Mouse (Mus musculus) embryonic fibroblast, embryonic 13.5 days (primary cell): ENCODE results near the gene Mov10. TPM values are rescaled to one million over a fixed set of nuclear protein-coding genes. Genes with fewer than 3 reads are reported as not detected.
A peak's percentile ranks its signal among the peaks of the same experiment; 100 is the strongest.
"Not testable (repeated sequence)": the region's sequence is repeated elsewhere in the genome, so short reads cannot be mapped to it uniquely, and the experiment has no call there.

Source experiments
- H3K27ac ChIP-seq: 2 replicates; pipeline ENCODE4 v1.5.1; 2012; ENCODE audit warnings: low read length, control low read depth, inconsistent platforms; ENCODE audit not compliant: insufficient read depth
- H3K4me1 ChIP-seq: 2 replicates; pipeline ENCODE4 v1.6.1; 2011; ENCODE audit warnings: low read length; ENCODE audit not compliant: control insufficient read depth, insufficient read depth
- H3K4me3 ChIP-seq: 2 replicates; pipeline ENCODE4 v1.5.1; 2011; ENCODE audit warnings: mild to moderate bottlenecking, control low read depth, low read length; ENCODE audit not compliant: insufficient read depth
- CTCF ChIP-seq: IDR thresholded peaks from 2 replicates; pipeline ENCODE4 v1.5.1; 2011; ENCODE audit warnings: mild to moderate bottlenecking, control low read depth, low read length, moderate library complexity, borderline replicate concordance; ENCODE audit not compliant: insufficient read depth
- POLR2A ChIP-seq: IDR thresholded peaks from 2 replicates; pipeline ENCODE4 v1.6.1; 2011; ENCODE audit warnings: low read depth, mild to moderate bottlenecking, control low read depth, low read length, moderate library complexity
- polyA plus RNA-seq: library from polyadenylated mRNA; stranded (reverse); fragments of >200 nt; gene quantifications from 2 replicates; pipeline ENCODE4 v1.2.4, GENCODE M21; 2011; ENCODE audit warnings: low read depth; ENCODE audit not compliant: missing spikeins, insufficient read length

The Mov10 gene
- polyA plus RNA-seq, 1 experiment = 21.3 TPM

- no peak overlapping the region for H3K4me3 ChIP-seq
- no peaks in the 10 kb centered on the region for H3K4me1 ChIP-seq
- no peak for TF ChIP-seq POLR2A
- TF ChIP-seq CTCF = no peak
- H3K27ac ChIP-seq = no peak overlapping the region
These were observed 47.4 kb downstream of the Mov10 start for GRCm38 (mm10) chr3:104770918-104771317.

GRCm38 (mm10) chr3:104770035-104770434, 48.3 kb downstream of the Mov10 start:
- Histone ChIP-seq H3K27ac (no peak overlapping the region), H3K4me1 (no peaks in the 10 kb centered on the region), H3K4me3 (no peak overlapping the region)
- TF ChIP-seq CTCF = 0 out of 2 replicates have a peak, but pooled peaks have one; percentile 14
- no peak for TF ChIP-seq POLR2A

GRCm38 (mm10) chr3:104769135-104769534, 49.2 kb downstream of the Mov10 start:
- H3K4me1 ChIP-seq = no peaks in the 10 kb centered on the region
- H3K4me3 ChIP-seq = no peak overlapping the region
- TF ChIP-seq POLR2A (no peak), CTCF (no peak)
- H3K27ac ChIP-seq = no peak overlapping the region

- H3K27ac ChIP-seq = no peak overlapping the region
- H3K4me3 ChIP-seq = no peak overlapping the region
- TF ChIP-seq POLR2A (no peak), CTCF (no peak)
- H3K4me1 ChIP-seq = no peaks in the 10 kb centered on the region
These were observed 50.6 kb downstream of the Mov10 start for GRCm38 (mm10) chr3:104767716-104768115.

- Histone ChIP-seq H3K4me1 (no peaks in the 10 kb centered on the region), H3K27ac (no peak overlapping the region), H3K4me3 (no peak overlapping the region)
- TF ChIP-seq CTCF (no peak), POLR2A (no peak)
These were observed 51.2 kb downstream of the Mov10 start for GRCm38 (mm10) chr3:104767141-104767540.

- H3K4me3 ChIP-seq = no peak overlapping the region
- H3K4me1 ChIP-seq = no peaks in the 10 kb centered on the region
- TF ChIP-seq CTCF (no peak), POLR2A (no peak)
- no peak overlapping the region for H3K27ac ChIP-seq
These were observed 53.3 kb downstream of the Mov10 start for GRCm38 (mm10) chr3:104765021-104765420.

GRCm38 (mm10) chr3:104762103-104762863, 56.1 kb downstream of the Mov10 start:
- not testable (repeated sequence) for H3K4me3 ChIP-seq, H3K4me1 ChIP-seq, H3K27ac ChIP-seq

GRCm38 (mm10) chr3:104758869-104759268, 59.5 kb downstream of the Mov10 start:
- TF ChIP-seq CTCF = no peak
- no peak for TF ChIP-seq POLR2A
- no peak overlapping the region for H3K4me3 ChIP-seq
- H3K4me1 ChIP-seq = no peaks in the 10 kb centered on the region
- no peak overlapping the region for H3K27ac ChIP-seq

GRCm38 (mm10) chr3:104758406-104758805, 60.0 kb downstream of the Mov10 start:
- no peak overlapping the region for H3K27ac ChIP-seq

GRCm38 (mm10) chr3:104752845-104753244, 65.5 kb downstream of the Mov10 start:
- not testable (repeated sequence) for H3K27ac ChIP-seq, H3K4me1 ChIP-seq, H3K4me3 ChIP-seq
- TF ChIP-seq CTCF = 0 out of 2 replicates have a peak, but pooled peaks have one; percentile 16

More at GRCm38 (mm10) chr3:104758406-104758805, 60.0 kb downstream of the Mov10 start:
- TF ChIP-seq POLR2A = peak; percentile 31; the same call in 1 of the 2 replicates
- TF ChIP-seq CTCF = peak; percentile 61
- no peaks in the 10 kb centered on the region for H3K4me1 ChIP-seq
- no peak overlapping the region for H3K4me3 ChIP-seq

Other genes starting within 250 kb of the Mov10 start
- gene Slc16a1, start 179.9 kb downstream of the Mov10 start, polyA plus RNA-seq = 12.9 and 25.2 TPM in 2 replicates
- gene Ppm1j, start 37.5 kb downstream of the Mov10 start, polyA plus RNA-seq = 4.7 and 6.3 TPM in 2 replicates
- gene Fam19a3, start 36.7 kb downstream of the Mov10 start, polyA plus RNA-seq = 0.12 and 0.32 TPM in 2 replicates
- gene Rhoc, start 30.2 kb downstream of the Mov10 start, polyA plus RNA-seq = 439 and 560 TPM in 2 replicates
- 23.4 and 33.0 TPM in 2 replicates for gene St7l, start 45.4 kb upstream of the Mov10 start, polyA plus RNA-seq
- 230 and 240 TPM in 2 replicates for gene Capza1, start 45.9 kb upstream of the Mov10 start, polyA plus RNA-seq
- 2.5 and 3.6 TPM in 2 replicates for gene Wnt2b, start 143.4 kb upstream of the Mov10 start, polyA plus RNA-seq
- 54.8 and 74.0 TPM in 2 replicates for gene Cttnbp2nl, start 234.6 kb upstream of the Mov10 start, polyA plus RNA-seq
- gene 4930564D02Rik, start 248.3 kb upstream of the Mov10 start, polyA plus RNA-seq = not detected in 2 replicates